Mouse (Mus musculus) left cerebral cortex, postnatal 25 days (tissue): ENCODE results near the gene Stab2. TPM values are rescaled to one million over a fixed set of nuclear protein-coding genes. Genes with fewer than 3 reads are reported as not detected.

Experiments used
- DNase-seq, 2 experiments: peaks; one replicate each; pipeline ENCODE4 v3.0.0; 2022; ENCODE audit warnings: low spot score in 2 of 2, mixed read lengths in 1 of 2
- intact Hi-C: fragments of 180-260 bp; cut with DNase I; formaldehyde crosslinking; loops from one replicate; pipeline ENCODE4 v1.15.1; 2025
- total RNA-seq, 2 experiments: library from RNA; stranded (reverse); gene quantifications; 2 replicates each; pipeline ENCODE4 v1.2.3; 2021

Stab2 gene
- total RNA-seq, 2 experiments from 2014 or later = 0.43 to 0.66 TPM

DNA sequence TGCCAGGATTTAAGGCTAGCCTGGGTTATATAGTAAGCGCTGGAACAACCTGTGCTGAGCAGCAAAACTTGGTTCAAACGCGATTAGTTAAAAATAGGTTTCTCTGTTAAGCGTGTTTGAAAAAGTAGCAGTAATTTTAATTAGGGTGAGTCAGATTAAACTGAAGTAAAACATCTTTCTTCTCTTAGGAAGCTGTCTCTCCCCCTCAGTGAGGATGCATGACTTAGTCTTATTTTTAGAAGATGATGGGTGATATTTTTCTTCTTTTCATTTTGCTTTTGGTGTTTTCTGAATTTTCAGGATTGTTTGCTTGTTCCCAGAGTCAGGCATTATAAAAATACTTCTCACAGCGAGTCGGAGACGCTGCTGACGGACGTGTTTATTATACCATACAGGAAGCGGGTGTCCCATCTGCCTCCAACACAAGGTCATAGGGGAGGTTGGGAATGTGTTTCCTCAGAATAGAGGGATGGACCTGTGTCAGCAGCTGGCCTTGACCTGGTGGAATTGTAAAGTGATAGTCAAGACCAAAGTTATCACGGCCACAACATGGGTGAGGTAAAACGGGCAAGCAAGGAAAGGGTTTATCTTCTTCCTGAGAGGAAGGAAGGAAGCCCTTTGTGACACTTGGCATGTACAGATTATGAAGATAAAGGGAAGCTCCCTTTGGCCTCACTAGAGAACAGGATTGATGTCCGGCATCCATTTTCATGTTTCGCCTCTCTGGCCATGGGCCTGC, 15.4 kb downstream of the Stab2 start:
- intact Hi-C loops = loop anchor here (1.0 kb wide), 1 partner anchor 16 kb away; no protein-coding TSS in a partner anchor
- peak in 1 of 2 experiments; percentile 45 for DNase-seq

DNA sequence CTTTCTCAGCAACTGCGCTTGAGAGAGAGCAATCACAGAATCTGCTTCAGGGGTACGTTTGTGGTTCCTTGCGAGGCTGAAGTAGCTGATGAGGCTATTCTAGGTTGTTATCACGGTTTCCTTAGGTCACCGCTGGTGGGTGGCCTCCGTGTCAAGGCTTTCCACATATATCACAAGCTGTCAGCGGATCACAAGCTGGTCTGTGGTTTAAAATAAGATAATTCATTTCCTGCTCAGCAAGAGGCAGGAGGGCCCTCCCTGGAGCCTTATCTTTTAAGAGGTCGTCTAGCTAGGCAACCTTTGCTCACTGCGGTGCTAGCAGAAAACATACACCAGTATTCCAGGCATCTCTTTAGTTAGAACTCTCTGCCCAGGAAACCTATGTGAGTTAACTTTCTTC, 17.2 kb downstream of the Stab2 start:
- DNase-seq = no peak
- intact Hi-C loops = no loop called here

DNA sequence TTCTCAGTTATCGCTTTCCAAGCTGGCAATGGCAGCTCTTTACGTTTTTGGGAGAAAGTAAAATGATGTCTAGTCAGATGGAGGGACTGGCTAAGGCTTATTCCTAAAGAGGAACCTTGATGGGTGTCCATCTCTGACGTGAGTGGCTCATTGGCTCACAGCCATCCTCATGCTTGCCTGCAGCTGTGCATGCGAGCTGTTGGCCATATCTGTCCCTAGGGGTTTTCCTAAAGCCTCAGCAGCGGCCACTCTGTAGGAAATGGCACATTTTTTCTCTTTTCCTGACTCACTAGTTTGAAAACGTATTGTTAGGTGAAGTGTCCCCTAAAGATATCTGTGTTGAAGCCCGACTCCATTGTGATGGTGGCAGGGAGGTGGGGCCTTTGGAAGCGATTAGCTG, 18.0 kb downstream of the Stab2 start:
- intact Hi-C loops = no loop called here
- no peak for DNase-seq

DNA sequence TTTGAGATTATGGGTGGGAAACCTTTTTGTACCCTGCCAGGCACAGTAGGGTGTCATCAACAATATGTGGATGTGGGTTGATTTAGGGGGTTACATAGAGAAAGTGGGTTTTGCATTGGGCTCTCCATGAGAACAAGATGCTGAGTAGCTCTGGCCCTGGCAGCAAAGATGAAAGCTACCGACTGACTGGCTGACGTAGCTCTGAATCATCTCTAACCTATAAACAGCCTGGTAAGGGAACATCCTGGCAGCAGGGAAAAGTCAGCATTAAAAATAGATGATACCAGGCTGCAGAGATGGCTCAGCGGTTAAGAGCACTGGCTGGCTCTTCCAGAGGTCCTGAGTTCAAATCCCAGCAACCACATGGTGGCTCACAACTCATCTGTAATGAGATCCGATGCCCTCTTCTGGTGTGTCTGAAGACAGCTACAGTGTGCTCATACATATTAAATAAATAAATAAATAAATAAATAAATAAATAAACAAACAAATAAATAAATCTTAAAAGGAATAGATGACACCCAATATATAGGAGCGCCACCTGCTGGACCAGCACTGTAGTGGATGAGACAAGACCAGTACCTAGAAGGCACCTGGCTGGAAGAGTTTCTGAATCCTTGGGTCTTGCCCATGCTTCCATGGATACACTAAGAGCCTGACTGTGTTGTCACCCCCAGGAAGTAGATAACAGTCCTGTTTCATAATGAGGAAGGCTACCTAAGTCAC, 31.7 kb downstream of the Stab2 start:
- DNase-seq = peak; percentile 57 to 90
- intact Hi-C loops = loop anchor here (1.0 kb wide), 1 partner anchor 16 kb away; no protein-coding TSS in a partner anchor

DNA sequence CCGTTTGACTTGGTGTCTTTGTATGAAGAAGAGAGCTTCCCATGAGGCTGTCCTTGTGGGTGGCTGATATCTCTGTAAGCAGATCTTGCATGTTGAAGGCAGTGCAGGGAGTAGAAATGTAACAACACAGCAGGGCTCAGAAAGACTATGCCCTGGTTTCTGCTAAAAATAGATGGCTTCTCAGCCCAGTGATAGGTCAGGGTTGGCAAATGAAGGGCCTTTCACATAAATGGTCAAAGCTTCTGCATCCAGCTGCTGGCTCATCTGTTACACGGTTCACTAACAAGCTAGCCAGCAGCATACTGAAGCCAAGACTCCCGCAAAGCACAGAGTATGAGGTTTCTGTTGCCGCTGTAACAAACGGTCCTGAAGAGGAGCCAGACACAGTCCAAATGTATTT, 34.5 kb downstream of the Stab2 start:
- no peak for DNase-seq
- intact Hi-C loops = loop anchor here (5.0 kb wide), 1 partner anchor 529 kb away; no protein-coding TSS in a partner anchor

DNA sequence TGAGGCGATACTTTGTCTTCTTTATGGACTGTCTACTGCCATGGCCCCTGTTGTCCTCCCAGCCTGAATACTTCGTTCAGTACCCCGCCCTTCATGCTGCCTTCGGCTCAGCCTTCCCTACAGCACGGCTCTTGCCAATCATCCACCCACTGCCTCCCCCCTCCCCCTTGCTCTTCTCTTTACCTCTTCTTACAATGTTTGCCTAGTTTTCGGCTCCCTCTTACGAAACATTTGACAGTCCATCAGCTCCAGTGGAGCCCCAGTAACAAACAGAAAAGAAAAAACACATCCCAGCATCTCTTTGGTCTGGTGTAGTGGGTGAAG, 35.4 kb downstream of the Stab2 start:
- intact Hi-C loops = loop anchor here (1.0 to 5.0 kb wide), 2 partner anchors 48 to 530 kb away; no protein-coding TSS in a partner anchor
- DNase-seq = peak in 1 of 2 experiments; percentile 26

DNA sequence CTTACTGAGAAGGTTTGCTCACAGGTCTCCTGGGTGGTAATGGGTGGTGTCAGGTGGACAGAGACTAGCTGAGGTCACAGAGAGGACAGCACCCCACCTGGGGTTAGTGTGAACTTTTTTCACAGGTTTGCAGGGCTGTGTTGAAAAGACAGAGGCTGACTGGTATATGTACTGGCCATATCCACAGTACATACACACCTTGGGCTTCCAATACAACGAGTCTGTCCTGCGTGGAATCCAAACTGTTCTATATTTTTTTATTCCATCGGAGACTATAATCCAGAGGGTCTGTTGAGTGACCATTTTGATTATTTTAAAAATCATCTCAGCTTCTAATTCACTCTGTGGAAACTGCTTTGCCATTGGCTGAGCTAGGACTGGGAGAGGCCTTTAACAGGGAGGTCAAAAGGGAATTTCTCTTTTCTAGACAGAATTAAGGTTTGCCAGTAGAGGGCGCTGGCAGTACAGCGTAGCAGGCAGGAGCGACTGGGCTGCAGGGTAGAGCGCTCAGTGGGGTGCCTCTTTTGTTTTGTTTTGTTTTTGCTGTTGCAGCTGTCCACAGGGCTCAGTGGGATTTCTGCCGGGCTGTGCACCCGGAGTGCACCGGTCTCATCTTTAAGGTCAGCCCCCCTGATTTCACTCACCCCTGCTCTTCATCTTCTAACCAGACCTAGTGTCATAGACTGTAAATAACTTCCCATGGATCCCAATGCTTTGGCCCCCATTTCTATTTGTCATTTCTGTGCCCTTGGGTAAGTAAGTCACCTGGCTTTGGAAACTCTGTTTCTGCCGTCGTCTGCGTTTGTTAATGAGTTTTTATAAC, 35.9 kb downstream of the Stab2 start:
- peak; percentile 61 to 75 for DNase-seq
- intact Hi-C loops = loop anchor here (1.0 to 5.0 kb wide), 2 partner anchors 48 to 530 kb away; no protein-coding TSS in a partner anchor

DNA sequence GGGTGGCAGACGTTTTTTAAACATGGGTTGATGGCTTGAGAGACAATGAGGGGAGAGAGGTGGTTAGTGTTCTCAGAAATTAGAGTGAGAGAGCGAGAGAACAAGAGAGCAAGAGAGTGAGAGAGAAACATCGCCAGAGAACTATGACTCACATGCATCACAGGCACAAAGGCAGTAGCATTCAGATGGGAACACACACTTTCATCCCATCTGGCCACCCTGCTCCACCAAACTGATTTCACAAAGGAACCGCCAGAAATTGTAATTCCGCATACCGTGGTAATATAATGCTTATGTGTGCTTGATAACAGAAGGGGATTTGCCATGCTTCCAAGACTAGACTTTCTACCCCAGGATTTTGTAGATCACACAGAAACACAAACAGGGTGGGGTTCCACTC, 38.5 kb downstream of the Stab2 start:
- intact Hi-C loops = no loop called here
- peak in 1 of 2 experiments; percentile 62 for DNase-seq

DNA sequence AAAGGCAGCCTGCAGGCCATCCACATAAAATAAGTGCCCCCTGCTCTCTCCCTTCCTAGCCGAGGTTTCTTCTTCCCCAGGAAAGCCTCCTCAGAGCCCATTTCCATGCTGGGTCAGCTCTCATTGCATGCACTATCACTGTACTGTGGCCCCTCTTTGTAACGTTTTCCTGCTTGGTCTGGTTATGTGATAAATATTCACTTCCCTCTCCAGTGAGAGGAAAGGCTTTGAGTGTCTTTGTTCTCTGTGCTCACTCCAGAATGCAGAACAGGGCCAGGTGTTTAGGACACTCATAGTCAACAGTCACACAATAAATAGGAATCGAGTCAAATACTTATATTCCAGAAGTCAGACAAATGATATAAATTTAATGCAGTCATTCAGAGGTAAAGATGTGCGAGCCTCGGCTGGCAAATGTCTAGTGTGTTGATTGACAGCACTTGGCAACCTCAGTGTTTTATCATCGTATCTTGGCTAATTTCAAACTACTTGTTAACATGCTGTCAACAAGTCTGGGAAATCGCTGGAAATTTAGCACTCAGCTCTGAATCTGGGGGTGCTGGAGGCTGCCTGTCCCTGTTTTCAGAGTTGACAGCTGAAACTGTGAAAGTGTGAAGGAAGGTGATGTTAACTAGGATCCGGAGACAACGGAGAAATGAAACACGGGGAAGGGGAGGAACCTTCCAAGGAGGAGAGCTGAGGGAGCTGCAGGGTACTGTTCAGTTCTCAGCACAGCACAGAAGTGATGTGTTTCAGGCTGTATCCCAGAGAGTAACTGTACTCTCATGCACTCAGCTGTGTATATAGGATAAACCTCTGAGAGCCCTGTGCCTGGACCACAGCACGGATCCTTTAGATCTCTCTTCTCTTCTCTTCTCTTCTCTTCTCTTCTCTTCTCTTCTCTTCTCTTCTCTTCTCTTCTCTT, 46.0 kb downstream of the Stab2 start:
- DNase-seq = peak; percentile 10 to 50
- intact Hi-C loops = no loop called here

DNA sequence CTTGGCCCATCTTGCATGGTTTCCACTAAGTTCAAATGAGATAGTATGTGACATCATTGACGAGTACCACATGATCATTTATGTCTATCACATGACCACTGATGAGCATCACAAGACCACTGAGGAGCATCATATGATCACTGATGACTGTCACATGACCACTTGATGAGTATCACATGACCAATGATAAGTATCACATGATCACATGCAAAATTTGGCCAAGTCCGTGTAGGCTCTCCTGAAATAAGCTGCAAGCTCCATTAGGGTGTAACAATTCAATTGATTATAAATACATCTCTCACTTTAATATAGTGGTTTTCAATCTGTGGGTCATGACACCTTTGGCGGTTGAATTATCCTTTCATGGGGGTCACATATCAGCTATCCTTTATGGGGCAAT, 52.5 kb downstream of the Stab2 start:
- intact Hi-C loops = no loop called here
- no peak for DNase-seq

DNA sequence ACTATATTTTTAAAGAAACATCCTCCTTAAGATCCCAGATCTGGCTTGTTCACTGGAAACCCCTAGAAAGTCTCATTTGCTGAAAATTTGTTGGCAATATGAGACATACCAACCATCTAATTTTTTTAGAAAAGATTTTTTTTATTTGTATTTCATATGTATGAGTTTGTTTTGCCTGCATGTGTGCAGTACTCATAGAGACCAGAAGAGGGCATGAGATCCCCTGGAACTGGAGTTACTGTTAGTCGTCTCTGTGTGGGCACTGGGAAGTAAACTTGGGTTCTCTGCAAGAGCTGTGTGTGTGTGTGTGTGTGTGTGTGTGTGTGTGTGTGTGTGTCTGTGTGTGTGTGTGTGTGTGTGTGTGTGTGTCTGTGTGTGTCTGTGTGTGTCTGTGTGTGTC, 55.1 kb downstream of the Stab2 start:
- no peak for DNase-seq
- intact Hi-C loops = no loop called here

DNA sequence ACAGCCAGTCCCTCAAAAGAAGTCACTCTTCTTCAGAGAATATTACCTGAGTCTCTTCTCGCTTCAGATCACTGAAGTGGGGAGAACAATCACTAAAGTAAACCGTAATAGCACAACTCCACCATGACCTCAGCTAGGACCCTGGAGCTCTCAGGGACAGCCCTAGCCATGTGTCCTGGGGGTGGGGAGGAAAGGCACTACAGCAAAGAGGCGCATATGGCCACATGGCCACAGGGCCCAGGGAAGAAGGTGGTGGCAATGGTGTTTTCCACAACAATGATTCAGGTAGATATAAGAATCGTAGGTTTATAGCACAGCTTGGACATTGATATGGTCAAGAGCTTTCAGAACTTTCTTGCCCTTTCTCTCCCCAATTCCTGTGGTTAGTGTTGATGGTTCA, 57.0 kb downstream of the Stab2 start:
- intact Hi-C loops = no loop called here

DNA sequence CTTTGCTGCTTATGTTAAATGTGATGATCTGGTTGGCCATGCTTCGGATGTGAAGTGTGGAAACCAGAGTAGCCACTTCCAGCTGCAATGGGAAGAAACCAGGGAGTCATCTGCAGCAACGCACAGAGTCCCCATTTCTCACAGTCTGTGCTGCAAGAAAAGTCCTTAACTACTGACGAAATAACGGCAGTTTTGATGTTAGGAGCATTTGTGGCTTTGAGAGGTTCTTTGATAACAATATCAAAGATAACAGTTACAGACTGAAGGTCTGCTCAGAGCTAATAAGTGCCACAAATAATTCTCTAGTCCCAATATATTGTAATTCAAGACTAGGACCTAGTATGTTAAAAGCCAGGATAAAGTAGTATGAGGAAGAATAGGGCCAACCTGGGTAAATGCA, 57.9 kb downstream of the Stab2 start:
- intact Hi-C loops = no loop called here
- DNase-seq = no peak

More for the DNA sequence above, 57.0 kb downstream of the Stab2 start:
- DNase-seq = no peak

DNA sequence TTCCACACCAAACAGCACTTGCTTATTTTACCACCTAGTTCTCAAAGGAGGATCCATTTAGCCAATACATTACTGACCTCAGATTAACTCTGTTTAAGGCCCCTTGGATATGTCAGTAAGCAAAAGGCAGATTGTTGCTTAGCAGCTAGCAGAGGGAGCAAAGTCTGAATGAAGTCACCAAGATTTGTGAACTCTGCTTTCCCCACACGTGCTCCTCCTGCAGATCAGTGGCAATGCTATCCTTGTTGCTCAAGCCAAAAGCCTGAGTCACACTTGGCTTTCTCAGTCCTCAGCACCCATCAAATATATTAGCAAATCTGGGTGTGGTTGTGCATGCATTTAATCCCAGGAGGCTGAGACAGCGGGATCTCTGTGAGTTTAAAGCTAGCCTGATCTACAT, 60.3 kb downstream of the Stab2 start:
- DNase-seq = no peak
- intact Hi-C loops = no loop called here

DNA sequence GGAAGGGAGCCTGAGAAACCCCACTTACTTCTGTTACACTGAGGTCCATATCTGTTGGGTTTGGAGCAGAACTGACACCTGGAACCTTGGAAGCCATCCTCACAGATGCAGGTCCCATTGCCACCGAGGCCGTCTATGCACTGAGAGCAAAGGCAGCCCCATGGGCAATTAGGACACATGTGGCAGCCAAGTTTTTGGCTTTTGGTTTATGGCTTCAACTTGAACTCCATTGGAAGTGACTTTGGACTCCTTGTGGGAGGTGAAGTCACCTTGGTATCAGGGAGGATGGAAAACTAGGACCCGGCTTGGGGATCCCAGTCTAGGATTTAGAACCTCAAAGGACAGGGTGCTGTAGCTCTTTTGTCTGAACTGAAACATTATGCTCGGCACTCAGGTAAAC, 67.2 kb downstream of the Stab2 start:
- no peak for DNase-seq
- intact Hi-C loops = loop anchor here (2.0 kb wide), 1 partner anchor 50 kb away; no protein-coding TSS in a partner anchor

DNA sequence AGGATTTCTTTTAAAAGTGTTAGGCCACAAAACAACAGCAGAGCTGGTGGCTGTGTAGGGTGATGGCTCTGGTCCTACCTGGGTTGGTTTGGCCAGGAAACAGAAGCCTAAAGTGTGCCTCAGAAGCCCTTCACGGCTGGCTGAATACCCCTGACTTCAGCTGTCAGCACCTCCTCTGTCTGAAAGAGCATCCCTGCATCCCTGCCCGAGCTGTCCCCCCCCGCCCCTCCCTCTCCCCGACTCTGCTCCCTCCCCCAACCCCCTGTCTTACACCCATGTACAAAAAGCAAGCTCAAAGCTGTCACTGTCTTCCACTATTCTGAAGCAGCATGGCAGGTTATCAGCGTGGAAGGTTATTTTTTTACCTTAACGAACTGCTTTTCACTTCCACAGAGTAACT, 73.4 kb downstream of the Stab2 start:
- intact Hi-C loops = no loop called here

DNA sequence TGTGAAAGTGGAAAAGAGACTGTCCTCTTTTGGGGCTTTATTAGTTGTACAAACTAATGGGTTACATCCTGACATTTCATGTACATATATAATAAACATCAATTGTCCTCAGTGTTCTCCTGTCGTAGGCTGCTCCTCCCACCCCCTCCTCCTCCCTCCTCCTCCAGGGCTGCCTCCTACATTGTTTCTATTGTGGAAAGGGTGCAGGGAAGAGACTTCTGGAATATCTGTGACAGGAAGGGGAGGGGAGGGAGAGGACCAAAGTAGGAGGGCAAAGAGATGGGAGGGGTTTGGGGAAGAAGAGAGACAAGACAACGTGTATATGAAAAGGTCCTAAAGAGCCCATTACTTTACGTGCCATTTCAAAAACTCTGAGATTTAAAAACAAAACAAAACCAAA, 73.9 kb downstream of the Stab2 start:
- intact Hi-C loops = no loop called here
- no peak for DNase-seq

More for the DNA sequence above, 73.4 kb downstream of the Stab2 start:
- no peak for DNase-seq

DNA sequence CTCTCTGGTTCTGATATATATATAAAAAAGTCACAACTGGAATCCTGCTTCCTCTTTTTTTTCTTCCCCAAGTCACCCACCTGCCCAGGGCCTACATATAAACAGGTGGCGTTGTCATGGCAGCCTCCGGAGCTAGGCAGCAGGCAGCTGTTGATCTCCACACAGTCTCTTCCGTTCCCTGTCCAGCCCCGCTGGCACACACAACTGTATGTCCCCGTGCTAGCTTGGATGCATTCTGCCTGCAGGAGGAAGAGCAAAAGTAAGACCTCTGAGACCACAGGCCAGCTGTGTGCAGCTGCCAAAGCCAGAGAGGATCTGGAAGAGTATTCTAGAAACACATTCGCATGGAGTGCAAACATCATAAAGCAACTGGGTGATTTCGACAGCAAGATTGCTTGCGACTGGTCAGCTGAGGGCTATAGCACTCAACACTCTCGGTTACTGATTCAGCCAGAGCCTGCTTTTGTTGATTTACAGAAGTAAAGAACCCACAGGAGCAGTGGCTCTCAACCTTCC, 74.6 kb downstream of the Stab2 start:
- DNase-seq = no peak
- intact Hi-C loops = no loop called here

DNA sequence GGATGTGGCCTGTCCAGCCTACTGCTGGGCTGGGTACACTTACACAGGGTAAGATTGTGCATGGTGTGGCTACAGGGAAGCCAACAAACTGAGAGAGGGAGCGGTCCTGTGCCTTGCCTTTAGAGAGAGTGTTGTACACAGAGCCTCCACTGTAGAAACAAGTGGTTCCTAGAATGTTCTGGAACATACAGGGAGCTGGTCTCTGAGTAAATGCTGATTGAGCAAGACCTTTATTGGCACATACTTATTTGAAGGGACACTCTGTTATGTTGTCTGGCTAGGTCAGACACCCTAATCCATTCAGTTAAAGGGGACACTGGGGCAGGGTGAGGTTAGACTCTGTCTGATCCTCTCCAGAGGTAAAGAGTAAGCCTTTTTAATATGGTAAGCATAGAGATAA, 84.2 kb downstream of the Stab2 start:
- intact Hi-C loops = no loop called here
- DNase-seq = no peak
